Mouse (Mus musculus): ENCODE results near the gene Twf2. TPM values are rescaled to one million over a fixed set of nuclear protein-coding genes. Genes with fewer than 3 reads are reported as not detected.
A peak's percentile ranks its signal among the peaks of the same experiment; 100 is the strongest.

The Twf2 gene
- polyA plus RNA-seq, 1 experiment: 113 TPM

DNA sequence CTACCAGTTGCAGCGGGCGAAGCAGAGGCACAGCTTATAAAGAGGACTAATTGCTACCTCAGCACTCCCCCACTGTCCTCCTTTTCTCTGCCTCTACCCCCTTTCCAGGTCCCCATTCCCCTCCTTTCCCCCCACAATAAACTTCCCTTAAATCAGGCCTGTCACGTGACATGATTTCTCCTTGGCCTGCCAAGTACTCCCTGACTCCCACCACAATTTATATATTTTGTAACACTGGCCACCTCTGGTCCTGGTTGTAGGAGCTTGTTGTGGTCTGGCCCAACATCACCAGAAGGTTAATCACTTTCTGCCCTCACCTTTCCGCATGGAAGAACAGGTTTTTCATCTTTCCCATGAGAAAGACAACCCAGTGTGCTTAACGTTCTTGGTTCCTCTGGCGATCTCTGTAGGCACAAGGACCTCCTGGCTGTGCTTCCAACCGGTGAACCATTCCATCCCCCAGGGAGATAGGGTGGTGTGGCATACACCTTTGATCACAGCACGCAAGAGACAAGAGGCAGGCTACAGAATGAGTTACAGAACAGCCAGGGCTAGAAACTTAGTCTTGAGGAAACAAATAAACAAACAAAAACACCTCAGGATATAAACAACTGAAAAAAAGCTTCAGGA is 18.1 kb downstream of the Twf2 start:
- Histone ChIP-seq H3K4me1 (ENCODE audit: control insufficient read depth, insufficient read depth, low read length) (peaks cover 41% of the 10 kb centered on the region), H3K27ac (ENCODE audit: insufficient read depth, low read depth, low read length) (peak overlapping the region; percentile 92; the same call in 1 of the 2 replicates), H3K4me3 (ENCODE audit: insufficient read depth, low read length) (no peak overlapping the region)
- TF ChIP-seq POLR2A (IDR thresholded peaks at IDR 0.05; ENCODE audit: borderline replicate concordance, low read depth, low read length) (no peak), CTCF (IDR thresholded peaks at IDR 0.05; ENCODE audit: low read depth, low read length) (no peak)

DNA sequence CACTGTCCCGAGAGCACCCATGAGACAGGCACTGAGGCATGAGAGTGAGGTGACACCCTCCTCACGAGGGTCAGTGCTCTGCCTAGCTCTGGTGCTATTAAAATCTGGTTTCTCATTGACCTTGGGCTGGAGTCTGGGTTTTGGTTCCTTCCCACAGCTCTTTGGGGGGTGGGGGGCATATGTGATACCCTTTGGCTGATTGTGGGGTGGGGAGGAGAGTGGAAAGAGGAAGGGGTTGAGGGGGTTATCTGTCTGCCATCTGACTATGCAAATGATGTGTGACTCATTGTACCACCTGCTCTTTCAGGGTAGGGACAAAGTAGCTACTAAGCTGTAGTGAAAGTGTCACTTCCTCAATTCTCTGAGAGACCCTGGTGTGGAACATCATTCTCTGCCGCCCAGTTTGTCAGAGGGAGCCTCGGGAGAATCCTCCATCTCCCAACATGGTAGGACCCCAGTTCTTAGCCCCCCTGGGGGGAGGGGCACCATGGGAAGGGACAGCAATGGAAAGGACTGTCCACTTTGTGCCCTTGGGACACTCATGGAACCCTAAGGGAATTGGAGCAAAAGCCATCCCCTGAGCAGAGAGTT is 19.4 kb downstream of the Twf2 start, which contains the start of gene Tlr9:
Gene Tlr9, plus strand, starts transcription at position 338 of the 591 bp plus-strand sequence.
- peak within 1 kb of the TSS; percentile 56 for H3K4me3 ChIP-seq (ENCODE audit: insufficient read depth, low read length)
- TF ChIP-seq CTCF (IDR thresholded peaks at IDR 0.05; ENCODE audit: low read depth, low read length): no peak
- no peak for TF ChIP-seq POLR2A (IDR thresholded peaks at IDR 0.05; ENCODE audit: borderline replicate concordance, low read depth, low read length)
- peak within 1 kb of the TSS; percentile 92 for H3K27ac ChIP-seq (ENCODE audit: insufficient read depth, low read depth, low read length)
- H3K4me1 ChIP-seq (ENCODE audit: control insufficient read depth, insufficient read depth, low read length): peaks cover 49% of the 10 kb centered on the region

DNA sequence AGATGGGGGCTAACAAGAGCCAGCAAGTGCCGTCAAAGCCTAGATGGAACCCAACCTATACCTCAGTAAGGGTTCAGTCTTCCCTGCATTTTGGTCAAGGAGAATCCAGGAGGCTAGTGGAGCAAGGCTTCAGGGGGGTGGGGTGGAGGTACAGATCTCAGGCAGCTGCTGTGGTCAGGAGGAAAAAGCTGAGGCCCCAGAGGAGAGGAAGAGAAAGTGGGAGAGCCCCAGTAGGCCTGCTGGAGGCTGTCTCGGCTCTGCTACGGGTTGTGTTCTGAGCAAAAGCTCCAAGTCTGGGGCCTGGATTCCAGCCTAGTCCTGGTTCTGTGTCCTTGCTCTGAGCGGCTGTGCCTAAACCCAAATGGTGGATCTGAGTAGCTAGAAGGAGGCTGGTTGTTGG is 20.1 kb downstream of the Twf2 start:
- TF ChIP-seq CTCF (IDR thresholded peaks at IDR 0.05; ENCODE audit: low read depth, low read length) (no peak), POLR2A (IDR thresholded peaks at IDR 0.05; ENCODE audit: borderline replicate concordance, low read depth, low read length) (no peak)
- Histone ChIP-seq H3K27ac (ENCODE audit: insufficient read depth, low read depth, low read length) (peak overlapping the region; percentile 92), H3K4me1 (ENCODE audit: control insufficient read depth, insufficient read depth, low read length) (peaks cover 54% of the 10 kb centered on the region)

GRCm38 (mm10) chr9:106225469-106226150 is 22.7 kb downstream of the Twf2 start:
- TF ChIP-seq CTCF (IDR thresholded peaks at IDR 0.05; ENCODE audit: low read depth, low read length) (no peak), POLR2A (IDR thresholded peaks at IDR 0.05; ENCODE audit: borderline replicate concordance, low read depth, low read length) (no peak)
- peak overlapping the region; percentile 2; the same call in 1 of the 2 replicates for H3K27ac ChIP-seq (ENCODE audit: insufficient read depth, low read depth, low read length)
- H3K4me3 ChIP-seq (ENCODE audit: insufficient read depth, low read length): peak overlapping the region; percentile 37
- peaks cover 70% of the 10 kb centered on the region for H3K4me1 ChIP-seq (ENCODE audit: control insufficient read depth, insufficient read depth, low read length)

More for the DNA sequence above, 20.1 kb downstream of the Twf2 start:
- peak overlapping the region; percentile 56 for H3K4me3 ChIP-seq (ENCODE audit: insufficient read depth, low read length)

DNA sequence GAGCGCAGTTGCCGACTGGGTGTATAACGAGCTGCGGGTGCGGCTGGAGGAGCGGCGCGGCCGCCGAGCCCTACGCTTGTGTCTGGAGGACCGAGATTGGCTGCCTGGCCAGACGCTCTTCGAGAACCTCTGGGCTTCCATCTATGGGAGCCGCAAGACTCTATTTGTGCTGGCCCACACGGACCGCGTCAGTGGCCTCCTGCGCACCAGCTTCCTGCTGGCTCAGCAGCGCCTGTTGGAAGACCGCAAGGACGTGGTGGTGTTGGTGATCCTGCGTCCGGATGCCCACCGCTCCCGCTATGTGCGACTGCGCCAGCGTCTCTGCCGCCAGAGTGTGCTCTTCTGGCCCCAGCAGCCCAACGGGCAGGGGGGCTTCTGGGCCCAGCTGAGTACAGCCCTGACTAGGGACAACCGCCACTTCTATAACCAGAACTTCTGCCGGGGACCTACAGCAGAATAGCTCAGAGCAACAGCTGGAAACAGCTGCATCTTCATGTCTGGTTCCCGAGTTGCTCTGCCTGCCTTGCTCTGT is 23.3 kb downstream of the Twf2 start:
- Histone ChIP-seq H3K27ac (ENCODE audit: insufficient read depth, low read depth, low read length) (peak overlapping the region; percentile 26; the same call in 1 of the 2 replicates), H3K4me1 (ENCODE audit: control insufficient read depth, insufficient read depth, low read length) (peaks cover 69% of the 10 kb centered on the region), H3K4me3 (ENCODE audit: insufficient read depth, low read length) (peak overlapping the region; percentile 37)
- TF ChIP-seq POLR2A (IDR thresholded peaks at IDR 0.05; ENCODE audit: borderline replicate concordance, low read depth, low read length): no peak
- TF ChIP-seq CTCF (IDR thresholded peaks at IDR 0.05; ENCODE audit: low read depth, low read length): no peak

GRCm38 (mm10) chr9:106227790-106228429 is 25.0 kb downstream of the Twf2 start:
- no peak overlapping the region for H3K4me3 ChIP-seq (ENCODE audit: insufficient read depth, low read length)
- peaks cover 59% of the 10 kb centered on the region for H3K4me1 ChIP-seq (ENCODE audit: control insufficient read depth, insufficient read depth, low read length)
- no peak overlapping the region for H3K27ac ChIP-seq (ENCODE audit: insufficient read depth, low read depth, low read length)
- TF ChIP-seq CTCF (IDR thresholded peaks at IDR 0.05; ENCODE audit: low read depth, low read length) (no peak), POLR2A (IDR thresholded peaks at IDR 0.05; ENCODE audit: borderline replicate concordance, low read depth, low read length) (no peak)

- Histone ChIP-seq H3K4me3 (ENCODE audit: insufficient read depth, low read length) (peak overlapping the region; percentile 12; the same call in 1 of the 2 replicates), H3K27ac (ENCODE audit: insufficient read depth, low read depth, low read length) (peak overlapping the region; percentile 96)
Measured at GRCm38 (mm10) chr9:106230051-106230733, 27.3 kb downstream of the Twf2 start.

GRCm38 (mm10) chr9:106230734-106231106 is 27.8 kb downstream of the Twf2 start:
- H3K4me1 ChIP-seq (ENCODE audit: control insufficient read depth, insufficient read depth, low read length): peaks cover 41% of the 10 kb centered on the region
- H3K27ac ChIP-seq (ENCODE audit: insufficient read depth, low read depth, low read length): peak overlapping the region; percentile 96
- peak; percentile 52; the same call in 1 of the 2 replicates for TF ChIP-seq CTCF (IDR thresholded peaks at IDR 0.05; ENCODE audit: low read depth, low read length)
- no peak for TF ChIP-seq POLR2A (IDR thresholded peaks at IDR 0.05; ENCODE audit: borderline replicate concordance, low read depth, low read length)
- no peak overlapping the region for H3K4me3 ChIP-seq (ENCODE audit: insufficient read depth, low read length)

More at GRCm38 (mm10) chr9:106230051-106230733, 27.3 kb downstream of the Twf2 start:
- peaks cover 44% of the 10 kb centered on the region for H3K4me1 ChIP-seq (ENCODE audit: control insufficient read depth, insufficient read depth, low read length)
- TF ChIP-seq POLR2A (IDR thresholded peaks at IDR 0.05; ENCODE audit: borderline replicate concordance, low read depth, low read length) (no peak), CTCF (IDR thresholded peaks at IDR 0.05; ENCODE audit: low read depth, low read length) (no peak)

DNA sequence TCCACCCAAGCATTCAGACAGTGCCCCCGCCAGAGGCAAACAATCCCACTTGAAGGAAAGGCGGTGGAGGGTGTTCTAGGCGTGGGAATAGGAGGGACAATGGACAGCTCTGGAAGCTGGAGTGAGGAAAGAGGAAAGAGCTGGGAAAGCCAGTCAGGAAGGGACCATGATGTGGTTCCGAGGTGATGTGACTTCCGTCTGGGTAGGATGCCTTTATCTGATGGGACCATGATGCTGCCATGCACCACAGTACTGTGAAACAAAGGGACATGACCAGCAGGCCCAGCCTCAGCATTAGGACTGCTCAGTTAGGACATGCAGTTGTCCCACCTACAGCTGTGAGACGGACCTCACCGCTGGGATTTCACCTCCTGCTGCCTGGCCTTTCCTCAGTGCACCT is 28.3 kb downstream of the Twf2 start:
- no peak for TF ChIP-seq POLR2A (IDR thresholded peaks at IDR 0.05; ENCODE audit: borderline replicate concordance, low read depth, low read length)
- TF ChIP-seq CTCF (IDR thresholded peaks at IDR 0.05; ENCODE audit: low read depth, low read length): no peak
- Histone ChIP-seq H3K4me1 (ENCODE audit: control insufficient read depth, insufficient read depth, low read length) (peaks cover 39% of the 10 kb centered on the region), H3K4me3 (ENCODE audit: insufficient read depth, low read length) (no peak overlapping the region), H3K27ac (ENCODE audit: insufficient read depth, low read depth, low read length) (peak overlapping the region; percentile 96)
